Mouse (Mus musculus) spleen, adult 2 months (tissue): ENCODE results near the gene Tulp4.
"Not testable (repeated sequence)": the region's sequence is repeated elsewhere in the genome, so short reads cannot be mapped to it uniquely, and the experiment has no call there.

ENCODE experiments used
- CTCF ChIP-seq: fragments of 200-500 bp; IDR thresholded peaks from 2 replicates; pipeline ENCODE4 v1.5.1; 2011; ENCODE audit warnings: mild to moderate bottlenecking, inconsistent platforms; ENCODE audit not compliant: insufficient read depth, insufficient read length, insufficient replicate concordance; ENCODE audit errors: extremely low read depth
- POLR2A ChIP-seq: fragments of 200-500 bp; IDR thresholded peaks from 2 replicates; pipeline ENCODE4 v1.6.1; 2011; ENCODE audit warnings: low read depth, low read length, inconsistent platforms

GRCm38 (mm10) chr17:6256400-6257069, 150.3 kb downstream of the Tulp4 start, which contains the start of gene Tmem181a:
- TF ChIP-seq CTCF, POLR2A: not testable (repeated sequence)
